Mouse (Mus musculus) heart, postnatal 0 days (tissue): Measurements from ENCODE around the gene Cd5. TPM values are rescaled to one million over a fixed set of nuclear protein-coding genes. Genes with fewer than 3 reads are reported as not detected.

Experiments used
- ATAC-seq: fragments of 200-750 bp; cut with Nextera tagmentation; 2 replicates; pipeline ENCODE4 v1.8.0; 2017; ENCODE audit warnings: low read depth, moderate number of reproducible peaks, moderate library complexity; ENCODE audit not compliant: insufficient read depth
- DNase-seq: peaks from one replicate; pipeline ENCODE4 v3.0.0-alpha.2; 2016; ENCODE audit warnings: low spot score
- H3K27ac ChIP-seq: fragments of 300-500 bp; sonication (generic); 2 replicates; pipeline ENCODE4 v1.5.1; 2014; ENCODE audit warnings: low read depth, mild to moderate bottlenecking
- H3K27me3 ChIP-seq: fragments of 300-500 bp; sonication (generic); 2 replicates; pipeline ENCODE4 v1.6.1; 2014; ENCODE audit warnings: low read length, mixed read lengths; ENCODE audit not compliant: control insufficient read depth, insufficient read depth
- H3K36me3 ChIP-seq: fragments of 300-500 bp; sonication (generic); replicated peaks from 2 replicates; pipeline ENCODE4 v1.6.1; 2014; ENCODE audit warnings: low read length, mixed read lengths; ENCODE audit not compliant: control insufficient read depth, insufficient read depth
- H3K4me1 ChIP-seq: fragments of 300-500 bp; sonication (generic); 2 replicates; pipeline ENCODE4 v1.6.1; 2014; ENCODE audit warnings: antibody characterized with exemption; ENCODE audit not compliant: control insufficient read depth, insufficient read depth
- H3K4me2 ChIP-seq: fragments of 300-500 bp; sonication (generic); 2 replicates; pipeline ENCODE4 v1.6.1; 2014; ENCODE audit warnings: low read depth, mild to moderate bottlenecking, low read length, moderate library complexity
- H3K4me3 ChIP-seq: fragments of 300-500 bp; sonication (generic); 2 replicates; pipeline ENCODE4 v1.5.1; 2014; ENCODE audit warnings: low read depth, low read length
- H3K9ac ChIP-seq: fragments of 300-500 bp; sonication (generic); replicated peaks from 2 replicates; pipeline ENCODE4 v1.6.1; 2014; ENCODE audit warnings: low read depth, low read length, mixed read lengths
- H3K9me3 ChIP-seq: fragments of 300-500 bp; sonication (generic); replicated peaks from 2 replicates; pipeline ENCODE4 v1.6.1; 2016; ENCODE audit warnings: low read length; ENCODE audit not compliant: control insufficient read depth
- CTCF ChIP-seq: IDR thresholded peaks from 2 replicates; pipeline ENCODE4 v1.5.1; 2016; ENCODE audit warnings: antibody characterized with exemption, control low read depth, low read depth
- EP300 ChIP-seq: IDR thresholded peaks from 2 replicates; pipeline ENCODE4 v1.6.1; 2016; ENCODE audit warnings: antibody characterized with exemption, low read depth
- WGBS: fragments of 180-500 bp; shearing (Covaris S2); extraction: QIAGEN DNeasy Blood & Tissue Kit; methylation state at CpG from one replicate; pipeline ENCODE4 v1.1.7; 2014; 5-methylcytosine and 5-hydroxymethylcytosine counted together
- polyA plus RNA-seq: library from polyadenylated mRNA; unstranded; fragments of >200 nt; fragmentation: Nextera tagmentation; extraction: Ambion mirVana; gene quantifications from 2 replicates; pipeline ENCODE4 v1.2.1, GENCODE M21; 2015
- total RNA-seq: library from RNA; depleted of rRNA; stranded (reverse); fragments of >200 nt; gene quantifications from 2 replicates; pipeline ENCODE4 v1.2.3, GENCODE M21; 2014; ENCODE audit warnings: low replicate concordance

Cd5 gene
- total and polyA plus RNA-seq, 2 experiments from 2014 or later: 0.12 TPM; not detected in 1

DNA sequence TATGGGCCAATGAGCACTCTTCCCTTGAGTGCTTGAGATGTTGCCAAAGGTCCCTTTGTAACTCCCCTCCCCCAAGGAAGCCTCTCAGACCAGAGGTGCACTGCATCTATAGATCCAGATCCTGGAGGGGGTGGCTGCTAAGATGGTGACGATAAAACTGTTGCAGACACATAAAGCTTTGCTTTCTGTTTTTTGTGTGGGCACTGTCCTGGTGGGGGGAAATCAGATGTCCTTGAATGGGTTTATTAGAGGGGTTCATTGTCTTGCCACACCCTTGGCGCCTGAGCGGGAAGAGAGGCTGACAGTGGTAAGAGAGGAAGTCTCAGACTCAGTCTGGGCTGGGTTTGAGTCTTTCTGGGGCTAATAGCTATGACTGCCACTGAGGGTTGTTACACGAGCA lies 44.4 kb upstream of the Cd5 start:
- Histone ChIP-seq H3K9ac (no peak overlapping the region), H3K4me3 (no peak overlapping the region), H3K36me3 (no peaks in the 10 kb centered on the region), H3K4me2 (no peak overlapping the region), H3K27me3 (no peaks in the 10 kb centered on the region), H3K9me3 (no peaks in the 10 kb centered on the region), H3K4me1 (peaks cover 50% of the 10 kb centered on the region), H3K27ac (no peak overlapping the region)
- DNase-seq (no peak), ATAC-seq (no peak)
- 79% methylated on average over 4 of the region's 4 CpGs for WGBS
- TF ChIP-seq CTCF (no peak), EP300 (no peak)

DNA sequence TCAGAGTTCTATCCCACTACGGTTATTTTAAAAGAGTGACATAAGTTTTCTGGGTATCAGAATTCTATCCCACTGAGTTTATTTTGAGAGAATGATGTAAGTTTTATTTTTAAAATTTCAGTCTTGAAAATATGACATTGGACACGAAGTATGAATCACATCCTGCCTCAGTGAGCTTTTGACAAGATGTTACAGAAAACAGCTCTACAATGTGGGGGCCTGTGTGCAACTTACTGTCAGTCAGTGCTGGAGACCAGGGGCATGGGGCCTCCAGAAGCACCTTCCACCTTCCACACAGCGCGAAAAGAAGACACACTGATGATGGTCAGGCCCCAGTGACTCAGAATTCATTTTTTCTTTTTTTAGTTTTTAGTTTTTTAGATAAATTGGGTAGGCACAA lies 42.8 kb upstream of the Cd5 start:
- TF ChIP-seq EP300 (no peak), CTCF (no peak)
- H3K27ac ChIP-seq: peak overlapping the region; percentile 72
- peak; percentile 39; the same call in 1 of the 2 replicates for ATAC-seq
- H3K36me3 ChIP-seq: no peaks in the 10 kb centered on the region
- H3K4me1 ChIP-seq: peaks cover 40% of the 10 kb centered on the region
- no peak overlapping the region; the same call in 1 of the 2 replicates for H3K9ac ChIP-seq
- H3K9me3 ChIP-seq: no peaks in the 10 kb centered on the region
- peak; percentile 53 for DNase-seq
- no peak overlapping the region for H3K4me3 ChIP-seq
- WGBS: 38% methylated on average over 4 of the region's 4 CpGs
- H3K4me2 ChIP-seq: no peak overlapping the region
- no peaks in the 10 kb centered on the region for H3K27me3 ChIP-seq

DNA sequence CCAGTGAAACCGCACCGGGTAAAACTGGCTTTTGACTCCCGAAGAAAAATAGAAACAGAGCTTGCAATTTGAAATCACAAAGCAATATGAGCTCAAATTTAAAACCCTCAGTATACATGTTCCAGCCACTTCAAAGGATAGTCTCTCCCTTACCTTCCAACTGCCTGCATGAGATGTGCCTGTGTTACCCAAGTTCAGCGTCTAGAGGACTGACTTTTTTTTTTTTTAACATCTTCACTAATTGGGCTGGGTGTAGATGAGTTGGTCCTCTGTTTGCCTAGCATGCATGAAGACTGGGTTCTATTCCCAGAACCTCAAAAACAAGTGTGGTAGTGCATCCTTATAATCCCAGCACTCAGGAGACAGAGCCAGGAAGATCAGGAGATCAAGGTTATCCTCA lies 38.1 kb upstream of the Cd5 start:
- Histone ChIP-seq H3K27me3 (no peaks in the 10 kb centered on the region), H3K4me3 (no peak overlapping the region), H3K9me3 (no peaks in the 10 kb centered on the region), H3K9ac (no peak overlapping the region), H3K36me3 (no peaks in the 10 kb centered on the region), H3K4me1 (peaks cover 16% of the 10 kb centered on the region), H3K27ac (no peak overlapping the region), H3K4me2 (no peak overlapping the region)
- no peak for DNase-seq
- WGBS: 87% methylated on average over 4 of the region's 4 CpGs
- TF ChIP-seq CTCF: no peak
- TF ChIP-seq EP300: no peak
- ATAC-seq: no peak

DNA sequence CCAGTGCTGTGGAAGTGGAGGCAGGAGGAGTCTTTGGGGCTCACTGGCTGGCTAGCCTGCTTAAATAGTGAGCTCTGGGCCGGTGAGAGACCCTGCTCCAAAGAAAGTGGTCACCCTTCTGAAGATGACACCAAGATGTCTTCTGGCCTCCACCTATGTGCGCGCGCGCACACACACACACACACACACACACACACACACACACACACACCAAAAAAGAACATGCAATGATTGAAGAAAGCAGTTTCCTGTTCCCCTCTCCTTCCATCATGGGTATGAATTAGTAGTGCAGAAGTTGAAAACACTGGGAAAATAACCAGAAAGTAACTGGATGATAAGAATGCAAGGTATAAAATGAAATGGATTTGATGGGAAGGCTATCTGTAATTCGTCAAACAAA lies 35.3 kb upstream of the Cd5 start:
- DNase-seq (no peak), ATAC-seq (no peak)
- H3K4me1 ChIP-seq: peaks cover 11% of the 10 kb centered on the region
- H3K27ac ChIP-seq: no peak overlapping the region
- no peak overlapping the region for H3K4me3 ChIP-seq
- no peaks in the 10 kb centered on the region for H3K36me3 ChIP-seq
- WGBS: 96% methylated on average over 6 of the region's 6 CpGs
- TF ChIP-seq CTCF: no peak
- TF ChIP-seq EP300: no peak
- H3K4me2 ChIP-seq: no peak overlapping the region
- no peak overlapping the region for H3K9ac ChIP-seq
- H3K27me3 ChIP-seq: no peaks in the 10 kb centered on the region
- H3K9me3 ChIP-seq: no peaks in the 10 kb centered on the region

DNA sequence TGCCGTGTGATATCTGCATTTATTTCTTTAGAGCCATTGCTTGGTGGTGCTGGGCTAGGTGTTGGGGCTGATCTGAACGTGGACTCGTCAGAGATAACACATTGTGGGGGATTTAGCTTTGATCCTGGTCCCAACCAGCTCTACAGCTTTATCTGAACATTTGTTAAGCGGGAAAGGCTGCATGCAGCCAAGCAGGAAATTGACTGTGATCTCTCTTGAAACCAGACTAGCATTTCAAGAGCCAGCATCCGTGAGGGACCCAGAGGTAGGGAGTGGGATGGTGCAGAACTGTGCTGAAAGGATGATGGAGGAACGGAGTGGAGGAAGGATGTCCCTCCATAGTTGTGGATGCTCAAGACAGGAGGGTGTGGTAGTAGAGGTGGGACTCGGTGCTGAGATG lies 34.6 kb upstream of the Cd5 start:
- Histone ChIP-seq H3K9me3 (no peaks in the 10 kb centered on the region), H3K9ac (no peak overlapping the region), H3K4me2 (no peak overlapping the region), H3K36me3 (no peaks in the 10 kb centered on the region), H3K27ac (no peak overlapping the region), H3K4me3 (no peak overlapping the region), H3K27me3 (no peaks in the 10 kb centered on the region), H3K4me1 (peaks cover 18% of the 10 kb centered on the region)
- no peak for ATAC-seq
- DNase-seq: no peak
- TF ChIP-seq CTCF (no peak), EP300 (no peak)
- WGBS: 52% methylated on average over 7 of the region's 7 CpGs

DNA sequence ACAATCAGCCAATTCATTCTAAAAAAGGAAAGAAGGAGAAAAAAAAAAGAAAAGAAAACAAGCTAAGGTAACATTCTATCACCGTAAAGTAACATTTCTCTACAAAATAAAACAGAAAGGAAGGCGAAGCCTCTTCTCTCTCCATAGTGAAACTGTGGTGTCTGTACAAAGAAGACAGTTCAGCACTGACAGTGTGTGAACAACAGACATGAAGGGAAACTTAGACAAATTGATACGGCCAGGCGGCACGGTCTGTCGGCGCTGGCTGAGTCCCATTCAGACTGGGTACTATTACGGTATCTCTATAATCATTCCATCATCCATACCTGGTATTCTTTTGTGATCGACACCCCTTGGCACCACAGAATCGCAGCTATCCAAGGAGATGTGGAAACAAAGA lies 34.1 kb upstream of the Cd5 start:
- Histone ChIP-seq H3K36me3 (no peaks in the 10 kb centered on the region), H3K27me3 (no peaks in the 10 kb centered on the region), H3K9me3 (no peaks in the 10 kb centered on the region), H3K4me1 (peaks cover 18% of the 10 kb centered on the region), H3K4me3 (no peak overlapping the region), H3K4me2 (no peak overlapping the region), H3K27ac (no peak overlapping the region), H3K9ac (no peak overlapping the region)
- TF ChIP-seq CTCF: no peak
- 85% methylated on average over 10 of the region's 10 CpGs for WGBS
- ATAC-seq: no peak
- DNase-seq: no peak
